Mouse (Mus musculus) embryonic fibroblast, embryonic 13.5 days (primary cell): ENCODE measurements around the gene Apex2.

Experiments used
- CTCF ChIP-seq: IDR thresholded peaks from 2 replicates; pipeline ENCODE4 v1.5.1; 2011; ENCODE audit warnings: mild to moderate bottlenecking, control low read depth, low read length, moderate library complexity, borderline replicate concordance; ENCODE audit not compliant: insufficient read depth
- POLR2A ChIP-seq: IDR thresholded peaks from 2 replicates; pipeline ENCODE4 v1.6.1; 2011; ENCODE audit warnings: low read depth, mild to moderate bottlenecking, control low read depth, low read length, moderate library complexity

DNA sequence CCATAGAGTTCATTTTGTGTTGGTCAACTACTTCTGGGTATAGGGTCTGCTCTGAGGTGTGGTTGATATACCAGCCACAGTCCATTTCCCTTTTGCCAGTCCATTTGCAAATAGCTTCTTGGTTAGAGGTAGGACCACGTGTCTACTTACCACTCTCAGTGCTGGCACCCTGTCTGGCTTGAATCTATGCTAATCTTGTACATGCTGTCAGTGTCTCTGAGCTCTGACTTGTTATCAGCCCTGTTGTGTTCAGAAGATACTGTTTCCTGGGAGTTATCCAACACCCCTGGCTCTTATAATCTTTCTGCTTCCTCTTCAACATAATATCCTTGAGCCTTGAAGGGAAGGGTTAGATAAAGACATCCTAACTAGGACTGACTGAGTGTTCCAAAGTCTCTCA lies 46.8 kb upstream of the Apex2 start:
- TF ChIP-seq CTCF (no peak), POLR2A (no peak)
